In genomic region chr10:18317961-18318915, GRCm38 (mm10) we compare ENCODE assay signal across 8 mouse cellular contexts. TPM values are rescaled to one million over a fixed set of nuclear protein-coding genes. Genes with fewer than 3 reads are reported as not detected.
DNase-seq lines count a peak whose midpoint lies in the region; ATAC-seq and TF ChIP-seq lines count a peak whose summit lies in the region.

No protein-coding gene starts in this region.

- no peaks in the 10 kb centered on the region for H3K27me3 ChIP-seq in embryonic facial prominence, embryonic 12.5 days
- H3K27me3 ChIP-seq in heart, embryonic 12.5 days (replicated peaks): no peaks in the 10 kb centered on the region
- H3K27me3 ChIP-seq in kidney, embryonic 14.5 days (ENCODE audit: control insufficient read depth, insufficient read depth, low read length): no peaks in the 10 kb centered on the region

- H3K4me3 ChIP-seq in embryonic facial prominence, embryonic 12.5 days: peak overlapping the region; percentile 72
- H3K4me3 ChIP-seq in heart, embryonic 12.5 days: peak overlapping the region; percentile 68
- H3K4me3 ChIP-seq in kidney, embryonic 14.5 days (ENCODE audit: low read length): peak overlapping the region; percentile 86
- peak overlapping the region; percentile 84 for H3K4me3 ChIP-seq in olfactory bulb, adult 2 months (ENCODE audit: insufficient read depth, low read depth, low read length)

- peak overlapping the region; percentile 81 for H3K4me2 ChIP-seq in embryonic facial prominence, embryonic 12.5 days (replicated peaks)
- peak overlapping the region; percentile 80 for H3K4me2 ChIP-seq in heart, embryonic 12.5 days
- H3K4me2 ChIP-seq in kidney, embryonic 14.5 days (replicated peaks; ENCODE audit: low read depth, low read length): peak overlapping the region; percentile 93

- H3K9ac ChIP-seq in embryonic facial prominence, embryonic 12.5 days: peak overlapping the region; percentile 87
- H3K9ac ChIP-seq in heart, embryonic 12.5 days: peak overlapping the region; percentile 89
- H3K9ac ChIP-seq in kidney, embryonic 14.5 days (ENCODE audit: low read depth, low read length): peak overlapping the region; percentile 75

- peak; percentile 83 for ATAC-seq in embryonic facial prominence, embryonic 12.5 days (ENCODE audit: insufficient number of reproducible peaks, insufficient read depth, low FRiP score, low TSS enrichment)
- peak; percentile 77 for ATAC-seq in heart, embryonic 12.5 days (ENCODE audit: insufficient number of reproducible peaks, low FRiP score)
- ATAC-seq in kidney, embryonic 14.5 days (ENCODE audit: low FRiP score, low TSS enrichment): peak; percentile 92

- H3K36me3 ChIP-seq in embryonic facial prominence, embryonic 12.5 days: no peaks in the 10 kb centered on the region
- H3K36me3 ChIP-seq in heart, embryonic 12.5 days: no peaks in the 10 kb centered on the region
- no peaks in the 10 kb centered on the region for H3K36me3 ChIP-seq in kidney, embryonic 14.5 days (ENCODE audit: control insufficient read depth, insufficient read depth, low read length)

- WGBS in embryonic facial prominence, embryonic 12.5 days: under 1% methylated on average over 70 of the region's 89 CpGs
- WGBS in heart, embryonic 12.5 days: 1% methylated on average over 84 of the region's 89 CpGs
- WGBS in kidney, embryonic 14.5 days: 2% methylated on average over 58 of the region's 89 CpGs
- 4% methylated on average over 78 of the region's 89 CpGs for WGBS in olfactory bulb, adult 2 months

- H3K9me3 ChIP-seq in embryonic facial prominence, embryonic 12.5 days: no peaks in the 10 kb centered on the region
- no peaks in the 10 kb centered on the region for H3K9me3 ChIP-seq in heart, embryonic 12.5 days (replicated peaks)
- H3K9me3 ChIP-seq in kidney, embryonic 14.5 days (ENCODE audit: control insufficient read depth, low read length): no peaks in the 10 kb centered on the region

- H3K4me1 ChIP-seq in embryonic facial prominence, embryonic 12.5 days: 0 out of 2 replicates have a peak, but pooled peaks cover 3% of the 10 kb centered on the region
- H3K4me1 ChIP-seq in heart, embryonic 12.5 days (replicated peaks): peaks cover 18% of the 10 kb centered on the region
- peaks cover 8% of the 10 kb centered on the region; the same call in 1 of the 2 replicates for H3K4me1 ChIP-seq in kidney, embryonic 14.5 days (ENCODE audit: control insufficient read depth, insufficient read depth, low read length)
- H3K4me1 ChIP-seq in olfactory bulb, adult 2 months (ENCODE audit: control insufficient read depth, insufficient read depth, low read length): peaks cover 10% of the 10 kb centered on the region

- TF ChIP-seq CTCF in olfactory bulb, adult 2 months (IDR thresholded peaks at IDR 0.05; ENCODE audit: insufficient read depth, low read depth, low read length): no peak

- DNase-seq in layer of hippocampus, adult 18-20 months (ENCODE audit: low spot score in 2 of 2): peak; percentile 7 to 24
- no peak for DNase-seq in layer of hippocampus, adult 8-10 months (ENCODE audit: low spot score in 2 of 2)
- DNase-seq in lung, adult 18-20 months: peak; percentile 78 to 85
- peak; percentile 42 to 50 for DNase-seq in thymus, postnatal 36 days

- TF ChIP-seq POLR2A in olfactory bulb, adult 2 months (IDR thresholded peaks at IDR 0.05; ENCODE audit: insufficient read depth, low read depth, low read length): no peak

- H3K27ac ChIP-seq in embryonic facial prominence, embryonic 12.5 days: peak overlapping the region; percentile 62
- peak overlapping the region; percentile 3; the same call in 1 of the 2 replicates for H3K27ac ChIP-seq in heart, embryonic 12.5 days (ENCODE audit: poor library complexity, severe bottlenecking)
- H3K27ac ChIP-seq in kidney, embryonic 14.5 days (ENCODE audit: low read depth, low read length): peak overlapping the region; percentile 33
- no peak overlapping the region for H3K27ac ChIP-seq in olfactory bulb, adult 2 months (ENCODE audit: insufficient read depth, low read depth, low read length)

RNA-seq across cellular contexts. Expression of gene Nhsl1, which starts 0.5 kb away (rescaled TPM):
- total RNA-seq in layer of hippocampus, adult 18-20 months (2021): 10 to 100 TPM; 43.8 to 45.4 TPM
- 10 to 100 TPM; 40.7 to 45.2 (median 41.2) TPM for total RNA-seq in layer of hippocampus, adult 8-10 months (2022)
- 10.2 and 10.6 TPM in 2 replicates for polyA plus RNA-seq in embryonic facial prominence, embryonic 12.5 days (2016; fragmentation: Nextera tagmentation; extraction: Ambion mirVana)
- polyA plus RNA-seq in heart, embryonic 12.5 days (2016; fragmentation: Nextera tagmentation; extraction: Ambion mirVana): 15.5 and 17.8 TPM in 2 replicates
- polyA plus RNA-seq in kidney, embryonic 14.5 days (2014; fragmentation: Nextera tagmentation; extraction: Ambion mirVana): 9.8 and 11.9 TPM in 2 replicates
- polyA plus RNA-seq in olfactory bulb, adult 2 months (2012; ENCODE audit: insufficient read depth, insufficient read length, low replicate concordance, missing spikeins): not detected in 2 replicates

Comparison
In these comparisons a context has a peak if more than half of its experiments do, and no peak if none do; other contexts are left out.
1. DNase-seq: peak in layer of hippocampus, adult 18-20 months (2 of 2), lung, adult 18-20 months (2 of 2) and thymus, postnatal 36 days (2 of 2); none in layer of hippocampus, adult 8-10 months (0 of 2).
2. Peak in every context shown above with its lines, with median percentiles within 50 percentile points of each other: ATAC-seq, H3K4me2 ChIP-seq, H3K4me3 ChIP-seq and H3K9ac ChIP-seq.